Mouse (Mus musculus) forebrain, embryonic 15.5 days (tissue): ENCODE results near the gene Gm49342. TPM values are rescaled to one million over a fixed set of nuclear protein-coding genes. Genes with fewer than 3 reads are reported as not detected.
A peak's percentile ranks its signal among the peaks of the same experiment; 100 is the strongest.
"Not testable (repeated sequence)": the region's sequence is repeated elsewhere in the genome, so short reads cannot be mapped to it uniquely, and the experiment has no call there.

Experiments used
- ATAC-seq: fragments of 200-750 bp; cut with Nextera tagmentation; replicated peaks from 2 replicates; pipeline ENCODE4 v1.8.0; 2017; ENCODE audit warnings: mild to moderate bottlenecking, moderate TSS enrichment, moderate library complexity
- H3K27ac ChIP-seq: fragments of 300-500 bp; sonication (generic); replicated peaks from 2 replicates; pipeline ENCODE4 v1.5.1; 2015; ENCODE audit warnings: mild to moderate bottlenecking, inconsistent platforms
- H3K27me3 ChIP-seq: fragments of 300-500 bp; sonication (generic); 2 replicates; pipeline ENCODE4 v1.6.1; 2015; ENCODE audit warnings: inconsistent platforms
- H3K36me3 ChIP-seq: fragments of 300-500 bp; sonication (generic); 2 replicates; pipeline ENCODE4 v1.6.1; 2015; ENCODE audit warnings: mild to moderate bottlenecking, inconsistent platforms
- H3K4me1 ChIP-seq: fragments of 300-500 bp; sonication (generic); 2 replicates; pipeline ENCODE4 v1.6.1; 2015; ENCODE audit warnings: inconsistent platforms
- H3K4me2 ChIP-seq: fragments of 300-500 bp; sonication (generic); replicated peaks from 2 replicates; pipeline ENCODE4 v1.6.1; 2015; ENCODE audit warnings: mild to moderate bottlenecking, inconsistent platforms
- H3K4me3 ChIP-seq: fragments of 300-500 bp; sonication (generic); 2 replicates; pipeline ENCODE4 v1.5.1; 2015; ENCODE audit warnings: mild to moderate bottlenecking, inconsistent platforms
- H3K9ac ChIP-seq: fragments of 300-500 bp; sonication (generic); replicated peaks from 2 replicates; pipeline ENCODE4 v1.6.1; 2015; ENCODE audit warnings: mild to moderate bottlenecking, inconsistent platforms
- H3K9me3 ChIP-seq: fragments of 300-500 bp; sonication (generic); 2 replicates; pipeline ENCODE4 v1.6.1; 2016; ENCODE audit warnings: inconsistent platforms
- WGBS: fragments of 180-500 bp; shearing (Covaris S2); methylation state at CpG from one replicate; pipeline ENCODE4 v1.1.7; 2015; ENCODE audit warnings: mixed read lengths; 5-methylcytosine and 5-hydroxymethylcytosine counted together
- polyA plus RNA-seq: library from polyadenylated mRNA; unstranded; fragments of >200 nt; fragmentation: Nextera tagmentation; extraction: Ambion mirVana; gene quantifications from 2 replicates; pipeline ENCODE4 v1.2.1, GENCODE M21; 2015

Gene Gm49342
- polyA plus RNA-seq, 1 experiment from 2014 or later: not detected

- peak; percentile 97 for ATAC-seq
- WGBS: 0% methylated on average over 15 of the region's 15 CpGs
- peak overlapping the region; percentile 50 for H3K4me3 ChIP-seq
- not testable (repeated sequence) for H3K27me3 ChIP-seq, H3K9me3 ChIP-seq, H3K36me3 ChIP-seq
- peak overlapping the region; percentile 57 for H3K4me2 ChIP-seq
- H3K4me1 ChIP-seq: peaks cover 12% of the 10 kb centered on the region
- peak overlapping the region; percentile 88 for H3K27ac ChIP-seq
- peak overlapping the region; percentile 50 for H3K9ac ChIP-seq
Observed at GRCm38 (mm10) chr14:50944668-50945033, 334 bp downstream of the Gm49342 start.

- not testable (repeated sequence) for H3K9me3 ChIP-seq, H3K36me3 ChIP-seq, H3K27me3 ChIP-seq
- H3K4me3 ChIP-seq: peak overlapping the region; percentile 50
- H3K27ac ChIP-seq: peak overlapping the region; percentile 88
- H3K4me2 ChIP-seq: peak overlapping the region; percentile 57
- ATAC-seq: peak; percentile 21
- H3K4me1 ChIP-seq: peaks cover 12% of the 10 kb centered on the region
- H3K9ac ChIP-seq: peak overlapping the region; percentile 50
- 5% methylated on average over 6 of the region's 6 CpGs for WGBS
Observed at GRCm38 (mm10) chr14:50945081-50945480, 764 bp downstream of the Gm49342 start.

GRCm38 (mm10) chr14:50945526-50945925 lies 1.2 kb downstream of the Gm49342 start:
- 19% methylated on average over 3 of the region's 3 CpGs for WGBS
- Histone ChIP-seq H3K4me2 (peak overlapping the region; percentile 57), H3K4me3 (peak overlapping the region; percentile 50), H3K4me1 (peaks cover 12% of the 10 kb centered on the region), H3K9ac (peak overlapping the region; percentile 50; the same call in 1 of the 2 replicates)
- H3K36me3 ChIP-seq, H3K9me3 ChIP-seq, H3K27ac ChIP-seq, ATAC-seq, H3K27me3 ChIP-seq: not testable (repeated sequence)

GRCm38 (mm10) chr14:50955487-50955886 lies 11.2 kb downstream of the Gm49342 start:
- Histone ChIP-seq H3K4me1 (peaks cover 6% of the 10 kb centered on the region), H3K27ac (no peak overlapping the region), H3K4me2 (no peak overlapping the region), H3K9ac (no peak overlapping the region), H3K9me3 (no peaks in the 10 kb centered on the region), H3K4me3 (no peak overlapping the region), H3K27me3 (no peaks in the 10 kb centered on the region), H3K36me3 (peaks cover 4% of the 10 kb centered on the region; the same call in 1 of the 2 replicates)
- no peak for ATAC-seq
- 91% methylated on average over 10 of the region's 10 CpGs for WGBS

- H3K9me3 ChIP-seq, H3K27me3 ChIP-seq, H3K4me1 ChIP-seq, H3K27ac ChIP-seq, H3K36me3 ChIP-seq, H3K9ac ChIP-seq: not testable (repeated sequence)
- 6% methylated on average over 18 of the region's 19 CpGs for WGBS
- 0 out of 2 replicates have a peak within 1 kb of the TSS, but pooled peaks have one; percentile 8 for H3K4me3 ChIP-seq
- peak within 1 kb of the TSS; percentile 34 for H3K4me2 ChIP-seq
- peak; percentile 94 for ATAC-seq
Observed at GRCm38 (mm10) chr14:50955942-50956508, 11.7 kb downstream of the Gm49342 start, which contains the start of gene Pnp2. Gene Pnp2, plus strand, starts transcription at chr14:50955992.

GRCm38 (mm10) chr14:50956724-50957123 lies 12.4 kb downstream of the Gm49342 start:
- H3K4me1 ChIP-seq, ATAC-seq, H3K27ac ChIP-seq, H3K36me3 ChIP-seq, H3K4me2 ChIP-seq, H3K9me3 ChIP-seq, H3K4me3 ChIP-seq, H3K9ac ChIP-seq, H3K27me3 ChIP-seq: not testable (repeated sequence)
- 79% methylated on average over 6 of the region's 6 CpGs for WGBS

- H3K4me2 ChIP-seq, H3K27me3 ChIP-seq, H3K36me3 ChIP-seq, H3K4me1 ChIP-seq, H3K27ac ChIP-seq, H3K9ac ChIP-seq, ATAC-seq, H3K4me3 ChIP-seq, H3K9me3 ChIP-seq: not testable (repeated sequence)
- WGBS: 67% methylated on average over 3 of the region's 3 CpGs
Observed at GRCm38 (mm10) chr14:50957146-50957545, 12.8 kb downstream of the Gm49342 start.

GRCm38 (mm10) chr14:50958289-50958995 lies 14.1 kb downstream of the Gm49342 start:
- not testable (repeated sequence) for H3K27ac ChIP-seq, H3K4me3 ChIP-seq, H3K9me3 ChIP-seq, ATAC-seq, H3K9ac ChIP-seq, H3K4me1 ChIP-seq, H3K4me2 ChIP-seq, H3K27me3 ChIP-seq, H3K36me3 ChIP-seq
- WGBS: 92% methylated on average over 5 of the region's 5 CpGs

- H3K4me2 ChIP-seq: no peak overlapping the region
- no peaks in the 10 kb centered on the region for H3K27me3 ChIP-seq
- no peaks in the 10 kb centered on the region for H3K36me3 ChIP-seq
- 78% methylated on average over 5 of the region's 5 CpGs for WGBS
- H3K4me3 ChIP-seq: no peak overlapping the region
- H3K27ac ChIP-seq: no peak overlapping the region
- no peaks in the 10 kb centered on the region for H3K9me3 ChIP-seq
- no peak overlapping the region for H3K9ac ChIP-seq
- peaks cover 10% of the 10 kb centered on the region for H3K4me1 ChIP-seq
- no peak for ATAC-seq
Observed at GRCm38 (mm10) chr14:50968216-50968980, 24.1 kb downstream of the Gm49342 start.

- 0 out of 2 replicates have a peak, but pooled peaks have one; percentile 53 for ATAC-seq
- WGBS: 7% methylated on average over 1 of the region's 1 CpGs
- Histone ChIP-seq H3K9me3 (no peaks in the 10 kb centered on the region), H3K4me3 (no peak overlapping the region), H3K27me3 (no peaks in the 10 kb centered on the region), H3K9ac (no peak overlapping the region), H3K4me2 (no peak overlapping the region), H3K36me3 (no peaks in the 10 kb centered on the region), H3K27ac (0 out of 2 replicates have a peak overlapping the region, but pooled peaks have one; percentile 40), H3K4me1 (peaks cover 10% of the 10 kb centered on the region)
Observed at GRCm38 (mm10) chr14:50969041-50969440, 24.7 kb downstream of the Gm49342 start.

GRCm38 (mm10) chr14:50969558-50970544 lies 25.5 kb downstream of the Gm49342 start:
- WGBS: 9% methylated on average over 12 of the region's 12 CpGs
- no peaks in the 10 kb centered on the region for H3K36me3 ChIP-seq
- H3K9me3 ChIP-seq: no peaks in the 10 kb centered on the region
- H3K4me1 ChIP-seq: peaks cover 10% of the 10 kb centered on the region
- H3K27ac ChIP-seq: peak overlapping the region; percentile 63; the same call in 1 of the 2 replicates
- no peaks in the 10 kb centered on the region for H3K27me3 ChIP-seq
- H3K9ac ChIP-seq: 0 out of 2 replicates have a peak overlapping the region, but pooled peaks have one; percentile 3
- ATAC-seq: peak; percentile 82
- H3K4me2 ChIP-seq: peak overlapping the region; percentile 23
- H3K4me3 ChIP-seq: no peak overlapping the region
